Mouse (Mus musculus) heart, postnatal 0 days (tissue): ENCODE data around the gene Gnaq. TPM values are rescaled to one million over a fixed set of nuclear protein-coding genes. Genes with fewer than 3 reads are reported as not detected.

Experiments
- ATAC-seq: fragments of 200-750 bp; cut with Nextera tagmentation; 2 replicates; pipeline ENCODE4 v1.8.0; 2017; ENCODE audit warnings: low read depth, moderate number of reproducible peaks, moderate library complexity; ENCODE audit not compliant: insufficient read depth
- DNase-seq: peaks from one replicate; pipeline ENCODE4 v3.0.0-alpha.2; 2016; ENCODE audit warnings: low spot score
- H3K27ac ChIP-seq: fragments of 300-500 bp; sonication (generic); 2 replicates; pipeline ENCODE4 v1.5.1; 2014; ENCODE audit warnings: low read depth, mild to moderate bottlenecking
- H3K27me3 ChIP-seq: fragments of 300-500 bp; sonication (generic); 2 replicates; pipeline ENCODE4 v1.6.1; 2014; ENCODE audit warnings: low read length, mixed read lengths; ENCODE audit not compliant: control insufficient read depth, insufficient read depth
- H3K36me3 ChIP-seq: fragments of 300-500 bp; sonication (generic); replicated peaks from 2 replicates; pipeline ENCODE4 v1.6.1; 2014; ENCODE audit warnings: low read length, mixed read lengths; ENCODE audit not compliant: control insufficient read depth, insufficient read depth
- H3K4me1 ChIP-seq: fragments of 300-500 bp; sonication (generic); 2 replicates; pipeline ENCODE4 v1.6.1; 2014; ENCODE audit warnings: antibody characterized with exemption; ENCODE audit not compliant: control insufficient read depth, insufficient read depth
- H3K4me2 ChIP-seq: fragments of 300-500 bp; sonication (generic); 2 replicates; pipeline ENCODE4 v1.6.1; 2014; ENCODE audit warnings: low read depth, mild to moderate bottlenecking, low read length, moderate library complexity
- H3K4me3 ChIP-seq: fragments of 300-500 bp; sonication (generic); 2 replicates; pipeline ENCODE4 v1.5.1; 2014; ENCODE audit warnings: low read depth, low read length
- H3K9ac ChIP-seq: fragments of 300-500 bp; sonication (generic); replicated peaks from 2 replicates; pipeline ENCODE4 v1.6.1; 2014; ENCODE audit warnings: low read depth, low read length, mixed read lengths
- H3K9me3 ChIP-seq: fragments of 300-500 bp; sonication (generic); replicated peaks from 2 replicates; pipeline ENCODE4 v1.6.1; 2016; ENCODE audit warnings: low read length; ENCODE audit not compliant: control insufficient read depth
- CTCF ChIP-seq: IDR thresholded peaks from 2 replicates; pipeline ENCODE4 v1.5.1; 2016; ENCODE audit warnings: antibody characterized with exemption, control low read depth, low read depth
- EP300 ChIP-seq: IDR thresholded peaks from 2 replicates; pipeline ENCODE4 v1.6.1; 2016; ENCODE audit warnings: antibody characterized with exemption, low read depth
- WGBS: fragments of 180-500 bp; shearing (Covaris S2); extraction: QIAGEN DNeasy Blood & Tissue Kit; methylation state at CpG from one replicate; pipeline ENCODE4 v1.1.7; 2014; 5-methylcytosine and 5-hydroxymethylcytosine counted together
- polyA plus RNA-seq: library from polyadenylated mRNA; unstranded; fragments of >200 nt; fragmentation: Nextera tagmentation; extraction: Ambion mirVana; gene quantifications from 2 replicates; pipeline ENCODE4 v1.2.1, GENCODE M21; 2015
- total RNA-seq: library from RNA; depleted of rRNA; stranded (reverse); fragments of >200 nt; gene quantifications from 2 replicates; pipeline ENCODE4 v1.2.3, GENCODE M21; 2014; ENCODE audit warnings: low replicate concordance

Gnaq gene
- total and polyA plus RNA-seq, 2 experiments from 2014 or later = 12.7 to 24.6 TPM

DNA sequence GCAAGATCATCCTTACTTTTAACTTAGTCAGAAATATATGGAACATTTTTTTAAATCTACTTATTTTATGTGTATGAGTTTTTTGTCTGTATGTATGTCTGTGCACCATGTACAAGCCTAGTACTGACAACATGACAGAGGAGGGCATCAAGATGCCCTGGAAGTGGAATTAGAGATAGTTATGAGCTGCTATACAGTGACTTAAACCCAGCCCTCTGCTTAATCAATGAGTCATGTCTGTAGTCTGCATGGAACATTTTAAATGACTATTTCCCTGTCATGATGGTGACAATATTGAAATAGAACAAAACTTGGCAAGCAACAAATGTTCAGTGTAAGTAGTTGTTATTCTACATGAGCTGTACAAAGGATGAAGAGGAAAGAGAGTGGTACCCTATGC lies 196.4 kb downstream of the Gnaq start:
- DNase-seq (no peak), ATAC-seq (no peak)
- H3K4me3 ChIP-seq = no peak overlapping the region
- H3K9me3 ChIP-seq = no peaks in the 10 kb centered on the region
- peaks cover 8% of the 10 kb centered on the region for H3K36me3 ChIP-seq
- no peak overlapping the region for H3K27ac ChIP-seq
- H3K9ac ChIP-seq = no peak overlapping the region
- no peak overlapping the region for H3K4me2 ChIP-seq
- H3K27me3 ChIP-seq = no peaks in the 10 kb centered on the region
- no peak for TF ChIP-seq EP300
- H3K4me1 ChIP-seq = peaks cover 40% of the 10 kb centered on the region

DNA sequence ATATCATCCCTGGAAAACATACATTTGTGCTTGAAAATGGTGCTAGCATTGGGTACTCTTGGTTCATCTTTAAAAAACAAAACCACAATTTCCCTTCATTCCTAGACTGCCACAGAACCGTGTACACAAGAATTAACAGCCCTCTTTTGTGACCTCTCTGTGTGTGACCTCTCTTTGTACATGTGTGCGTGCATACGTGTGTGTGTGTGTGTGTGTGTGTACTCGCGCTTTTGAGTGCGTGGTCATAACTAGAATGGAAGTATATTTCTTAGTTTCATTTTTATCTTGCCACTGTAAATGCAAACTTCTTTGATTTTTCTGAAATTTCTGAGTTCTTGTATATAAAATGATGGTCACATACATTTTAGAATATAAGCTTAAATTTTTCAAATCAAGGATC lies 197.0 kb downstream of the Gnaq start:
- WGBS = 91% methylated on average over 6 of the region's 6 CpGs
- TF ChIP-seq CTCF = no peak
- H3K4me1 ChIP-seq = peaks cover 40% of the 10 kb centered on the region
- no peaks in the 10 kb centered on the region for H3K27me3 ChIP-seq
- no peak overlapping the region for H3K27ac ChIP-seq
- H3K4me3 ChIP-seq = no peak overlapping the region
- H3K36me3 ChIP-seq = peaks cover 12% of the 10 kb centered on the region
- no peak for DNase-seq
- H3K9ac ChIP-seq = no peak overlapping the region
- ATAC-seq = no peak
- H3K9me3 ChIP-seq = no peaks in the 10 kb centered on the region
- no peak overlapping the region for H3K4me2 ChIP-seq

DNA sequence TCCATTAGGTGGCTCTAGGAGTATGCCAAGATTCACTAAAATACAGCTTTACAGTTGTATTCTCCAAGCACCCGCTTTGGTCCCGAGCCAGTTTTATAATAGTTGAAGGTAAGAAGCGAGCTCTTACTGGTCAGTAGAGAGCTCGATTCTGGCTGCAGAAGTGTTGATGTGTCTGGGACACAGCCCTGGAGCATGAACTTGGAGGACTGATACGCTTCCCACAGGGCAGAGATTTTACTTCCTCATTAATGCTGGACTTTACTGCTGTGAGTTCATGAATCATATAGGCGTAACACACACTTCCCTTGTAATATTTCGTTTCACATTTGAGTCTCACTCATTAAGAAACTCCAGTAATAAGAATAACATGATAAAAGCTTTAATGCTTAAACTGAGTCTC lies 197.5 kb downstream of the Gnaq start:
- Histone ChIP-seq H3K9ac (no peak overlapping the region), H3K4me1 (peaks cover 40% of the 10 kb centered on the region), H3K9me3 (no peaks in the 10 kb centered on the region), H3K4me2 (peak overlapping the region; percentile 15; the same call in 1 of the 2 replicates), H3K27ac (peak overlapping the region; percentile 39), H3K27me3 (no peaks in the 10 kb centered on the region), H3K4me3 (no peak overlapping the region), H3K36me3 (peaks cover 16% of the 10 kb centered on the region)
- peak; percentile 70 for DNase-seq
- no peak for TF ChIP-seq CTCF
- TF ChIP-seq EP300 = no peak
- 30% methylated on average over 7 of the region's 7 CpGs for WGBS
- ATAC-seq = peak; percentile 86

DNA sequence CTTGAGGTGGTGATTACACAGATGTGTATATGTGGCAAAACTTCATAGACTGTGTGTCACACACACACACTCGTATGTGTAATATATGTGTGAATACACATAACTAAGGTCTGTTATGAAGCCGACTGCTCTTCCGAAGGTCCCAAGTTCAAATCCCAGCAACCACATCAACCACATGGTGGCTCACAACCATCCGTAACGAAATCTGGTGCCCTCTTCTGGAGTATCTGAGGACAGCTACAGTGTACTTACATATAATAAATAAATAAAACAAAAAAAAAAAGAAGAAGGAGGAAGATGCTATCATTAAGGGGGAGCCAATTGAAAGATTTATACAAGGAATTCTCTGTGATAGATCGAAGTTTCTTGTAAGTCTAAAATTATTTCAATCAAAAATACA lies 198.4 kb downstream of the Gnaq start:
- Histone ChIP-seq H3K27me3 (no peaks in the 10 kb centered on the region), H3K27ac (no peak overlapping the region), H3K9me3 (no peaks in the 10 kb centered on the region), H3K36me3 (peaks cover 18% of the 10 kb centered on the region), H3K9ac (no peak overlapping the region), H3K4me1 (peaks cover 35% of the 10 kb centered on the region), H3K4me2 (no peak overlapping the region), H3K4me3 (no peak overlapping the region)
- DNase-seq = no peak
- no peak for ATAC-seq
- TF ChIP-seq CTCF (0 out of 2 replicates have a peak, but pooled peaks have one; percentile 23), EP300 (no peak)
- 92% methylated on average over 6 of the region's 6 CpGs for WGBS

DNA sequence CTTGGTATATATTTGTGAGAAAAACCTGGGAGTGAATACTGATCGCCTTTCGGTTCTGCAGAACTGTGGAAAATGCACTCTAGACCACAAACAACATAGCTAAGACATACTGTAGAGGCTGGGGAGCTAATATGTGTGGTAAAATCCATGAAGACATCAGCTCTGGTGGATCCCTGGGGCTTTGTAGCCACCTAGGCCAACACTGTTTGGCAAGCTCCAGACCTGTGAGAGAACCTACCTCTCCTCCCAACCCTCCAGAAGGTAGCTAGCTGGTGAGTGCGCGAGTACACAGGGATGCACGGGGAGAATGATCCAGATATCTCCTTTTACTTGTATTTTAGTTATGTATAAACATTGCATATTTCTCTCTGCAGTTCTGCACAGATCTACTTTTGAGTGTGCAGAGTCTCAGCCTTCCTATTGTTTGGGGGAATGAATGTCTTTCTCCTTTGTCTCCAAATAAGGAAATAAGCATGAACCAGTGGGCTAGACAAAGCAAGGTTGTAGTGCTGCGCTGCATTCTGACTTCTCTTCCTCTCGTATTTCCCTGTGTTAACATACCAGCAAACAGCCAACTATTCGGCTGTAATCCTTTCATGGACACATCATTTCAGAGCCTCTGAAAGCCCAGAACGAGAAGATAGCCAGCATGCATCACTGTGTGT lies 205.4 kb downstream of the Gnaq start:
- H3K27ac ChIP-seq = no peak overlapping the region
- peaks cover 22% of the 10 kb centered on the region for H3K36me3 ChIP-seq
- H3K4me1 ChIP-seq = no peaks in the 10 kb centered on the region
- no peak overlapping the region for H3K9ac ChIP-seq
- ATAC-seq = no peak
- H3K4me3 ChIP-seq = no peak overlapping the region
- DNase-seq = no peak
- TF ChIP-seq CTCF (no peak), EP300 (no peak)
- no peaks in the 10 kb centered on the region for H3K27me3 ChIP-seq
- 70% methylated on average over 9 of the region's 9 CpGs for WGBS
- no peaks in the 10 kb centered on the region for H3K9me3 ChIP-seq
- no peak overlapping the region for H3K4me2 ChIP-seq

DNA sequence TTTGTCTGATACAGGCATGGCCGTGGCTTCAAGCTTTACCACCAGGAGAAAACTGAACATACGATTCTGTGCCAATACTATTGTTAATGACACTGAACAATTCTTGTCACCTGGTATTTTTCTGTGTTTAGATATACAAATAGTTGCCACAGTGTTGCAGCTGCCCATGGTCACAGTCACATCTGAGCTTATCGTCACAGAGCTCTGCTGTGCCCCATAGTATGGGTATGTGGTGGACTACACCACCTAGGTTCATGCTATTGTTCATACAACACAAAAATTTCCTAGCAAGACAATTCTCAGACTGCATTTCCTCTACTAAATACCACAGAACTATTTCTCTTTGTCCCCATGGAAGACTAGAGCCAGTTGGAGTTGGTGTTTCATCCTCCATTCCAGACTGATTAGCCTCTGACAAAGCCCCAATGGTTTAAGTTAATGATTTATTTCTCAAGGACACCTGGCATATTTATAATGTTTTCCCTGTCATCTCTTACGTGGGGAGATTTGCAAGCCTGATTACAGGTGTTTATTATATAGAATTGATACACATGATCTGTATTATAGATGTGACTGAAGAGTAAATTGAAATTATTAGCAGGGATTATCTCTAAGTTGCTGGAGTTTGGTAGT lies 207.4 kb downstream of the Gnaq start:
- Histone ChIP-seq H3K36me3 (peaks cover 7% of the 10 kb centered on the region; the same call in 1 of the 2 replicates), H3K27ac (no peak overlapping the region), H3K4me1 (no peaks in the 10 kb centered on the region), H3K4me3 (no peak overlapping the region), H3K9ac (no peak overlapping the region), H3K27me3 (no peaks in the 10 kb centered on the region), H3K9me3 (no peaks in the 10 kb centered on the region), H3K4me2 (no peak overlapping the region)
- DNase-seq = no peak
- no peak for TF ChIP-seq CTCF
- no peak for ATAC-seq
- 90% methylated on average over 4 of the region's 4 CpGs for WGBS
